Mouse (Mus musculus) kidney, adult 2 months (tissue): Measurements from ENCODE around the gene Ctnna2. TPM values are rescaled to one million over a fixed set of nuclear protein-coding genes. Genes with fewer than 3 reads are reported as not detected.

Source experiments
- DNase-seq: peaks from one replicate; pipeline ENCODE4 v3.0.0; 2021
- H3K27ac ChIP-seq: fragments of 200-500 bp; 2 replicates; pipeline ENCODE4 v1.5.1; 2012; ENCODE audit warnings: low read depth, low read length, control low read depth, inconsistent platforms; ENCODE audit not compliant: insufficient read depth
- H3K27me3 ChIP-seq: fragments of 200-500 bp; replicated peaks from 2 replicates; pipeline ENCODE4 v1.6.1; 2012; ENCODE audit warnings: mild to moderate bottlenecking, moderate library complexity, low read length, inconsistent platforms; ENCODE audit not compliant: control insufficient read depth, insufficient read depth
- H3K36me3 ChIP-seq: fragments of 200-500 bp; 2 replicates; pipeline ENCODE4 v1.6.1; 2012; ENCODE audit warnings: mild to moderate bottlenecking, moderate library complexity, low read length, inconsistent platforms; ENCODE audit not compliant: control insufficient read depth, insufficient read depth
- H3K4me1 ChIP-seq: fragments of 200-500 bp; 2 replicates; pipeline ENCODE4 v1.6.1; 2011; ENCODE audit warnings: low read length; ENCODE audit not compliant: control insufficient read depth, insufficient read depth
- H3K4me3 ChIP-seq: fragments of 200-500 bp; 2 replicates; pipeline ENCODE4 v1.5.1; 2011; ENCODE audit warnings: mild to moderate bottlenecking, low read depth, low read length, control low read depth; ENCODE audit not compliant: insufficient read depth
- CTCF ChIP-seq: fragments of 200-500 bp; conservative IDR thresholded peaks from 2 replicates; pipeline ENCODE4 v1.5.1; 2011; ENCODE audit warnings: low read depth, mild to moderate bottlenecking, control low read depth, low read length, moderate library complexity, mixed read lengths; ENCODE audit not compliant: insufficient read depth, insufficient read length
- POLR2A ChIP-seq: fragments of 200-500 bp; IDR thresholded peaks from one replicate; pipeline ENCODE4 v1.6.1; 2011; ENCODE audit warnings: low read depth, low read length, control low read depth
- WGBS: fragments of 180-500 bp; shearing (Covaris S2); methylation state at CpG from one replicate; pipeline ENCODE4 v1.1.7; 2018; 5-methylcytosine and 5-hydroxymethylcytosine counted together
- polyA plus RNA-seq: library from polyadenylated mRNA; depleted of rRNA; stranded (reverse); fragments of >200 nt; gene quantifications from 2 replicates; pipeline ENCODE4 v1.2.3, GENCODE M21; 2012

Gene Ctnna2
- polyA plus RNA-seq, 1 experiment: 0.80 TPM

DNA sequence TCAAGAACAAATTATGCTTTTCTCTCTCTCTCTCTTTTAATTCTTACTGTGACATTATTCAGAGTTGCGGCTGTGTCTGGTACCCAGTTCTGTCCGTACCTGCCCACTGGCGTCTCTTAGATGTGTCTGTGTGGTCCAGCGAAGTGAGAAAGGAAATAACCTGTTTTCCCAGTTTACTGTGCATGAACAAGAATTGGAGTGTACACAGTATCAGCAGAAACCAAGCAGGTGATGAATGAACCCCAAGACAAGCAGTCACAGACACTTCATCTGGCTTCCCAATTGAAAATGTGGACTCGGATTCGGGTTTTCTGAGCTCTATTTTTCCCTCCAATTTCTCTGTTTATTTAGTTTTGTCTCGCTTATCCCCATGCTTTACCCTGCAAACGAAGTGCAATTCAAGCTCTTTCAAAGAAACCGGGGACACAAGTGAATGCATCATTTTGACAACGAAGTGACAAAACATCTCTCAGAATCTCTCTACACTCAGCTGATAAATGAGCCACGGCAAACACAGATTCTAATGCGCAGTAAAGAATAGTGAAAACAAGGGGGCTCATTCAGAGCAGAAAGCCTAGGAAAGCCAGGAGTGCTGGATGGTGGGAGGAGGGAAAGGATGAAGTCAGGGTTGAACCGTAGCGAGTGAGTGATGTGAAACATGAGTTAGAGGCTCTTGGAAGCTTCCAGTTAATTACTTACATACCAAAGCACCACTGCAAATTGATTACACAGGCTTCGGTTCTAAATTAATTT lies 442.3 kb downstream of the Ctnna2 start:
- no peak for DNase-seq
- WGBS: 48% methylated on average over 15 of the region's 15 CpGs
- TF ChIP-seq POLR2A: no peak
- no peak for TF ChIP-seq CTCF
- H3K4me1 ChIP-seq: no peaks in the 10 kb centered on the region
- H3K27me3 ChIP-seq: no peaks in the 10 kb centered on the region
- no peak overlapping the region for H3K4me3 ChIP-seq
- H3K27ac ChIP-seq: no peak overlapping the region
- H3K36me3 ChIP-seq: no peaks in the 10 kb centered on the region

DNA sequence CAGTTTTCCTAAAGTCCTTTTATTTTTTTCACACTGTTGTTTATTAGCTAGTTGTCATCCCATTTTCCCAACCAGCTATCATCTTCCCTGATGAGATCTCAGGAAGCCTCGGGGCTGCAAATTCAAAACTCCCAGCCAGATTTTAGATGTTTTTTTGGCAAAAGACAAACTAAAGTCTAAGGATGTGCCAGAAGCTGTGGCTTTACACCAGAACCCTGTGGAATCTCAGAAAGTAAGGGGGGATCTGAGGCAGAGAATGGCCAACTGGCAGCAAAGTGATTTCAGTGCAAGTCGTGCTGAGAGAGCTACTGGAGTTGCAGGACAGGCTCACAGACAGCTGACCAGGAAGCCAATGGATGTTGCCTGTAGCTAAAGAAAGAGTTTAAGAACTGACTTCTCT lies 451.9 kb downstream of the Ctnna2 start:
- Histone ChIP-seq H3K27ac (no peak overlapping the region), H3K36me3 (no peaks in the 10 kb centered on the region), H3K4me3 (no peak overlapping the region), H3K4me1 (no peaks in the 10 kb centered on the region), H3K27me3 (no peaks in the 10 kb centered on the region)
- DNase-seq: no peak
- TF ChIP-seq CTCF (no peak), POLR2A (no peak)
- 69% methylated on average over 2 of the region's 2 CpGs for WGBS

DNA sequence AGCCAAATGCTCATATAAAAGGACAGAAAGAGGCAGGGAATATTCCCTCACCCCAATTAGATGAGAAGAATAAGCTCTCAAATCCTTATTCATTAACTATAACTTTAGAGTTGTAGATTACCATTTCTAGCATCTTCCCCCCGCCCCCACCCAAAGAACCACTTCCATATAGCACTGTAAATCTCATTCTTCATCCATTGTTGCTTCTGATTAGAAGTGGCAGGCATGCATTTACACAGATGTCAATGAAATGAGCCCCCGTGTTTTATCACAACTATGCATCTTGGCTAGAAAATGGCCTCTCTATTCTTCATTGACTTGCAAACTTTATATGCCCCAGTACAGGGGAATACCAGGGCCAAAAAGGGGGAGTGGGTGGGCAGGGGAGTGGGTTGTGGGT lies 457.7 kb downstream of the Ctnna2 start:
- no peak for DNase-seq
- Histone ChIP-seq H3K27ac (no peak overlapping the region), H3K27me3 (no peaks in the 10 kb centered on the region), H3K4me1 (no peaks in the 10 kb centered on the region), H3K36me3 (no peaks in the 10 kb centered on the region), H3K4me3 (no peak overlapping the region)
- TF ChIP-seq CTCF: no peak
- TF ChIP-seq POLR2A: no peak
- WGBS: 79% methylated on average over 2 of the region's 2 CpGs

DNA sequence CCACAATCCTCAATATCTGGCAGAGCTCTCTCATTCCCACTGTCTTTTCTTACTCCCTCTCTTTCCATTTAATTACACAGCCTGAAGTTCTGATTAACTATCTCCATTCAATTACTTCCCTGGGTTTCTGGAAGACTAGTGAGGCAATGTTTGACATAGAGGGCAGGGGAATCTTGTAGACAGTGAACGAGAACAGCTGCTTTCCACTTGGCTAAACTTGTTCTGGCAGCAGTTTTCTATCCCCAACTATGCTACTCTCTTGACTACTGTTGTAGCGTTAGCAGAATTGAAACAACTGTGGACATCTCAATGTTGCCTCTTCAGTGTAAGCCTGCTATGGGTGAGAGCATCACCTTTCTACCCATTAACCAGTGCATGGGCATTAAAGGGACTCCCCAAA lies 463.0 kb downstream of the Ctnna2 start:
- Histone ChIP-seq H3K36me3 (no peaks in the 10 kb centered on the region), H3K4me3 (no peak overlapping the region), H3K27ac (no peak overlapping the region), H3K4me1 (no peaks in the 10 kb centered on the region), H3K27me3 (no peaks in the 10 kb centered on the region)
- TF ChIP-seq POLR2A: no peak
- no peak for TF ChIP-seq CTCF
- DNase-seq: no peak
- WGBS: 20% methylated on average over 2 of the region's 2 CpGs

DNA sequence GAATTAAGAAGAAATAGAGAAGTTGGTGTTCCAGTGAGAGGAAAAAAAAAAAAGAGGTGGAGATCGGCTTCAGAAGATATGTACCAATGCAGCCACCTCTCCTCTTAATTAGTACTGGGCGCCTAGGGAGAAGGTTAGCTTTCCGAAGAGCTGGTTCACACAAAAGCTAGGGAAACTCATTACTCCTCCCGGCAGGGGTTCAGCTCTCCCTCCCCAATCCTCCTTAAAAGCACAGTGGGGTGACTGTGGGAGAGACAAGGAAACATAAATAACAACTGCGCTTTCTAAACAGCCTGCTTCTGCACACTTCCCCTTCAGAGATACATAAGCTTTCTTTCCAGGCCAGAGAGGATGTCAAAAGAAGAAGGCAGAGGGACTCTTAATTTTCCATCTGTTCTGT lies 467.7 kb downstream of the Ctnna2 start:
- no peaks in the 10 kb centered on the region for H3K4me1 ChIP-seq
- H3K27me3 ChIP-seq: no peaks in the 10 kb centered on the region
- TF ChIP-seq POLR2A: no peak
- no peak for TF ChIP-seq CTCF
- no peak for DNase-seq
- WGBS: 29% methylated on average over 5 of the region's 5 CpGs
- H3K27ac ChIP-seq: no peak overlapping the region
- no peak overlapping the region for H3K4me3 ChIP-seq
- no peaks in the 10 kb centered on the region for H3K36me3 ChIP-seq

DNA sequence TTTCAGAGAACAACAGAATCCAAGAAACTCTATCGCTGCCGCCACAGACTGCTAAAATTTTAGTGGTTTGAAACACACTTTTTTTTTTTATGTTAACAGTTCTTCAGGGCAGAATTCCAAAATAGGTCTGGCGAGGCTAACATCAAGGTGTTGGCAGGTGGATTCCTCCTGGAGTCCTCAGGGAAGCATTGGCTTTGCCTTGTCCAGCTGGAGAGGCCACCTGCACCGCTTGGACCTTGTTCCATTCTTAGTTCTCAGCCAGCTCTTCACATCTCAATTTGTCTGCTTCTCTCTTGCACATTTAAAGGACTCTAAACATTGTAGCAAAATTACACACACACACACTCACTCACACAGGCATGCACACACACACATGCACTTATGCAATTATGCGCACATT lies 487.8 kb downstream of the Ctnna2 start:
- Histone ChIP-seq H3K4me3 (no peak overlapping the region), H3K27ac (no peak overlapping the region), H3K4me1 (no peaks in the 10 kb centered on the region), H3K36me3 (no peaks in the 10 kb centered on the region), H3K27me3 (no peaks in the 10 kb centered on the region)
- TF ChIP-seq POLR2A: no peak
- TF ChIP-seq CTCF: no peak
- DNase-seq: no peak
- 85% methylated on average over 5 of the region's 5 CpGs for WGBS

DNA sequence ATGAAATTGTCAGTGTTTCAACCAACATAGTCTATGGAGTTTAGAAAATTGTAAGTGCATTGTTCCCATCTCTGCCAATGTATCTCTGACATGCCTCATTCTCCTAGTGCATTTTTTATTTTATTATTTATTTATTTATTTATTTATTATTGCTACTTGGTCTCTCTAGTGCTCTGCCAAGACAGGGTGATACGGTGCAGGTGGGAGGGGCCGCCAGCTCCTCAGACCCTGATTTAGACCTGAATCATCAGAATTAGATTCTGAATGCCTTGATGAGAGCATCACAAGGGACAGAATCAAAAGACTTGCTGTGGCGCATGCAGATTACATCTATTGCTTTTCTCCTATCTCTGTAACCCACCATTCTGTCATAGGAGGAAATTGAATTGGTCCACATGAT lies 492.8 kb downstream of the Ctnna2 start:
- WGBS: 88% methylated on average over 3 of the region's 3 CpGs
- Histone ChIP-seq H3K36me3 (no peaks in the 10 kb centered on the region), H3K4me3 (no peak overlapping the region), H3K4me1 (no peaks in the 10 kb centered on the region), H3K27me3 (no peaks in the 10 kb centered on the region), H3K27ac (no peak overlapping the region)
- DNase-seq: no peak
- TF ChIP-seq CTCF (no peak), POLR2A (no peak)

DNA sequence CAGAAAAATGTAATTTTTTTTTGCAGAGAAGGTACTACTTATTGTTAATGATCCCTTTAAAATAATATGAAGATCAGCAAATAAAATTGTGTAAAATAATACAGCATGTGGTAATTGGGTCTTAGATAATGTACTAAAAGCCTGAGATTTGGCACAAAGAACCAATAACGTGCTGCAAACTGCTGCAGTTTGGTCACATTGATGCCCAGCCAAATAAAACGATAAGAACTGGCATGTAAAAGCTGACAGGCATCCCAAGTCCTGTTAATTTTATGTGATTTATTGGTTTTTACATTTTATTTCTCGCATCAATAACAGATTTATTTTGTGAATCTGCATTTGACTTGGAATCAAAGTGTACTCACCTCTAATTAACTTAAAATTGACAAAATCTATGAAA lies 497.4 kb downstream of the Ctnna2 start:
- Histone ChIP-seq H3K4me1 (no peaks in the 10 kb centered on the region), H3K36me3 (no peaks in the 10 kb centered on the region), H3K4me3 (no peak overlapping the region), H3K27ac (no peak overlapping the region), H3K27me3 (no peaks in the 10 kb centered on the region)
- no peak for DNase-seq
- WGBS: 85% methylated on average over 3 of the region's 3 CpGs
- no peak for TF ChIP-seq POLR2A
